Comparison of ENCODE assay signal across 8 mouse cellular contexts in the genomic region with DNA sequence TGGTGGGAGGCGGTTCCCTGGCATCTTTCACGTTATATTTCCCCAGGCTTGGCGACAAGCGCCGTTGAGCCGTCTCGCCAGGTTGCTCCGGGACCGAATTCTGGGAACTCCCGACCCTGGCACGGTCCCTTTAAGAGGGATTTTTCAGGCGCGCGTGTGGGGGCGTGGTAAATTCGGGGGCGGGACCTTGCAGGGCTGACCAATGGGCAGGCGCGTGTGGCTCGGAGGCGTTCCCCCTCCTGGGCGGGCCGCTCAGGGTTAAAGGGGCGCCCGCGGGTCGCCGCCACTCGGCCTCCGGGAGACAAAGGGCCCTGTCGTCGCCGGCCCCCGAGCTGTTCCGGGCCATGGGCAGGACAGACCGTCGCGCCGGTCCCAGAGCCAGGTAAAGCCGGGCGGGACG. TPM values are rescaled to one million over a fixed set of nuclear protein-coding genes. Genes with fewer than 3 reads are reported as not detected.
DNase-seq lines count a peak whose midpoint lies in the region; ATAC-seq and TF ChIP-seq lines count a peak whose summit lies in the region.

Gene Pheta1, plus strand, starts transcription at position 242 of the 400 bp plus-strand sequence.

- no peak for TF ChIP-seq CTCF in embryonic fibroblast, embryonic 13.5 days (IDR thresholded peaks at IDR 0.05; ENCODE audit: borderline replicate concordance, insufficient read depth, low read length)
- no peak for TF ChIP-seq CTCF in spleen, adult 2 months (IDR thresholded peaks at IDR 0.05; ENCODE audit: extremely low read depth, insufficient read depth, insufficient read length, insufficient replicate concordance)

- ATAC-seq in kidney, embryonic 14.5 days (ENCODE audit: low FRiP score, low TSS enrichment), result peak; percentile 89
- peak; percentile 94 for ATAC-seq in limb, embryonic 14.5 days (ENCODE audit: low FRiP score, low read depth)
- ATAC-seq in midbrain, embryonic 16.5 days, result peak; percentile 90

- peaks cover 3% of the 10 kb centered on the region; the same call in 1 of the 2 replicates for H3K27me3 ChIP-seq in kidney, embryonic 14.5 days (ENCODE audit: control insufficient read depth, insufficient read depth, low read length)
- H3K27me3 ChIP-seq in limb, embryonic 14.5 days (ENCODE audit: control insufficient read depth, insufficient read depth, low read length), result peaks cover 8% of the 10 kb centered on the region
- H3K27me3 ChIP-seq in midbrain, embryonic 16.5 days (ENCODE audit: control insufficient read depth, insufficient read depth, low read depth, low read length), result peaks cover 10% of the 10 kb centered on the region
- H3K27me3 ChIP-seq in spleen, adult 2 months (ENCODE audit: control insufficient read depth, insufficient read depth, low read length), result no peaks in the 10 kb centered on the region

- peak within 1 kb of the TSS; percentile 72 for H3K4me3 ChIP-seq in embryonic fibroblast, embryonic 13.5 days (ENCODE audit: insufficient read depth, low read length)
- H3K4me3 ChIP-seq in kidney, embryonic 14.5 days (ENCODE audit: low read length), result peak within 1 kb of the TSS; percentile 91
- H3K4me3 ChIP-seq in limb, embryonic 14.5 days (replicated peaks; ENCODE audit: low read length), result peak within 1 kb of the TSS; percentile 87
- H3K4me3 ChIP-seq in midbrain, embryonic 16.5 days (ENCODE audit: low read depth, low read length), result peak within 1 kb of the TSS; percentile 92
- peak within 1 kb of the TSS; percentile 93 for H3K4me3 ChIP-seq in spleen, adult 2 months (ENCODE audit: extremely low read depth, insufficient read depth, insufficient read length)

- H3K27ac ChIP-seq in embryonic fibroblast, embryonic 13.5 days (ENCODE audit: insufficient read depth, low read length), result peak within 1 kb of the TSS; percentile 54
- H3K27ac ChIP-seq in kidney, embryonic 14.5 days (ENCODE audit: low read depth, low read length), result peak within 1 kb of the TSS; percentile 83
- H3K27ac ChIP-seq in limb, embryonic 14.5 days (replicated peaks; ENCODE audit: low read depth, low read length), result peak within 1 kb of the TSS; percentile 83
- H3K27ac ChIP-seq in midbrain, embryonic 16.5 days (ENCODE audit: low read length), result peak within 1 kb of the TSS; percentile 64
- no peak within 1 kb of the TSS for H3K27ac ChIP-seq in spleen, adult 2 months (ENCODE audit: insufficient read depth, low read length)

- H3K36me3 ChIP-seq in kidney, embryonic 14.5 days (ENCODE audit: control insufficient read depth, insufficient read depth, low read length), result peaks cover 20% of the 10 kb centered on the region
- peaks cover 28% of the 10 kb centered on the region for H3K36me3 ChIP-seq in limb, embryonic 14.5 days (ENCODE audit: control insufficient read depth, insufficient read depth, low read length)
- H3K36me3 ChIP-seq in midbrain, embryonic 16.5 days (ENCODE audit: control insufficient read depth, insufficient read depth, low read length), result peaks cover 12% of the 10 kb centered on the region
- no peaks in the 10 kb centered on the region for H3K36me3 ChIP-seq in spleen, adult 2 months (ENCODE audit: control insufficient read depth, insufficient read depth, low read length)

- peak within 1 kb of the TSS; percentile 85 for H3K4me2 ChIP-seq in kidney, embryonic 14.5 days (replicated peaks; ENCODE audit: low read depth, low read length)
- peak within 1 kb of the TSS; percentile 59 for H3K4me2 ChIP-seq in limb, embryonic 14.5 days (replicated peaks; ENCODE audit: low read depth, low read length, severe bottlenecking)
- peak within 1 kb of the TSS; percentile 84 for H3K4me2 ChIP-seq in midbrain, embryonic 16.5 days (ENCODE audit: low read length)

- WGBS in kidney, embryonic 14.5 days, result under 1% methylated on average over 42 of the region's 42 CpGs
- WGBS in limb, embryonic 14.5 days, result under 1% methylated on average over 34 of the region's 42 CpGs
- under 1% methylated on average over 42 of the region's 42 CpGs for WGBS in midbrain, embryonic 16.5 days
- WGBS in spleen, adult 2 months, result under 1% methylated on average over 42 of the region's 42 CpGs

- DNase-seq in B cell, adult 2 months, result peak; percentile 91
- peak; percentile 97 for DNase-seq in brain, adult 2 months (ENCODE audit: low read depth, low spot score)
- DNase-seq in heart, adult 9 months (ENCODE audit: low spot score in 2 of 2), result peak; percentile 89 to 93
- peak; percentile 92 for DNase-seq in limb, embryonic 14.5 days (ENCODE audit: low spot score)
- DNase-seq in spleen, adult 2 months (ENCODE audit: low read depth in 1 of 2, low spot score in 2 of 2), result peak; percentile 61 to 82

- TF ChIP-seq POLR2A in embryonic fibroblast, embryonic 13.5 days (IDR thresholded peaks at IDR 0.05; ENCODE audit: low read depth, low read length), result peak; percentile 92
- peak; percentile 81; the same call in 1 of the 2 replicates for TF ChIP-seq POLR2A in limb, embryonic 14.5 days (IDR thresholded peaks at IDR 0.05; ENCODE audit: borderline replicate concordance, extremely low read depth, insufficient read depth, insufficient read length)
- no peak for TF ChIP-seq POLR2A in spleen, adult 2 months (IDR thresholded peaks at IDR 0.05; ENCODE audit: low read depth, low read length)

- peak within 1 kb of the TSS; percentile 91 for H3K9ac ChIP-seq in kidney, embryonic 14.5 days (ENCODE audit: low read depth, low read length)
- H3K9ac ChIP-seq in limb, embryonic 14.5 days (ENCODE audit: low read depth, low read length, severe bottlenecking), result peak within 1 kb of the TSS; percentile 81
- peak within 1 kb of the TSS; percentile 88 for H3K9ac ChIP-seq in midbrain, embryonic 16.5 days (ENCODE audit: low read depth, low read length)

- no peaks in the 10 kb centered on the region for H3K9me3 ChIP-seq in kidney, embryonic 14.5 days (ENCODE audit: control insufficient read depth, low read length)
- no peaks in the 10 kb centered on the region for H3K9me3 ChIP-seq in limb, embryonic 14.5 days (ENCODE audit: control insufficient read depth, low read length)
- H3K9me3 ChIP-seq in midbrain, embryonic 16.5 days (replicated peaks; ENCODE audit: control insufficient read depth, low read length, poor library complexity, severe bottlenecking), result no peaks in the 10 kb centered on the region

- peaks cover 2% of the 10 kb centered on the region; the same call in 1 of the 2 replicates for H3K4me1 ChIP-seq in embryonic fibroblast, embryonic 13.5 days (ENCODE audit: control insufficient read depth, insufficient read depth, low read length)
- H3K4me1 ChIP-seq in kidney, embryonic 14.5 days (ENCODE audit: control insufficient read depth, insufficient read depth, low read length), result peaks cover 12% of the 10 kb centered on the region; the same call in 1 of the 2 replicates
- H3K4me1 ChIP-seq in limb, embryonic 14.5 days (ENCODE audit: control insufficient read depth, insufficient read depth, low read length), result peaks cover 17% of the 10 kb centered on the region
- peaks cover 20% of the 10 kb centered on the region for H3K4me1 ChIP-seq in midbrain, embryonic 16.5 days (ENCODE audit: control insufficient read depth, insufficient read depth, low read length)
- peaks cover 7% of the 10 kb centered on the region; the same call in 1 of the 2 replicates for H3K4me1 ChIP-seq in spleen, adult 2 months (ENCODE audit: control insufficient read depth, insufficient read depth, insufficient read length)

RNA-seq across cellular contexts. Expression of gene Pheta1, which starts in this region (rescaled TPM):
- polyA plus RNA-seq in embryonic fibroblast, embryonic 13.5 days (2011; ENCODE audit: insufficient read length, low read depth, missing spikeins), result 4.8 and 6.4 TPM in 2 replicates
- polyA plus RNA-seq in kidney, embryonic 14.5 days (2014; fragmentation: Nextera tagmentation; extraction: Ambion mirVana), result 16.1 and 22.6 TPM in 2 replicates
- 30.1 and 40.2 TPM in 2 replicates for polyA plus RNA-seq in limb, embryonic 14.5 days (2012; rRNA removed)
- 21.3 and 28.0 TPM in 2 replicates for polyA plus RNA-seq in limb, embryonic 14.5 days (2014; fragmentation: Nextera tagmentation; extraction: Ambion mirVana)
- 43.4 and 51.3 TPM in 2 replicates for polyA plus RNA-seq in midbrain, embryonic 16.5 days (2015; fragmentation: Nextera tagmentation; extraction: Ambion mirVana)
- polyA plus RNA-seq in spleen, adult 2 months (2012; rRNA removed), result 5.1 and 5.9 TPM in 2 replicates
